Mouse (Mus musculus) hindbrain, embryonic 11.5 days (tissue): ENCODE measurements around the gene Jag2. TPM values are rescaled to one million over a fixed set of nuclear protein-coding genes. Genes with fewer than 3 reads are reported as not detected.

Experiments
- ATAC-seq: fragments of 200-750 bp; cut with Nextera tagmentation; 2 replicates; pipeline ENCODE4 v1.8.0; 2017; ENCODE audit warnings: mild to moderate bottlenecking, moderate TSS enrichment, moderate library complexity; ENCODE audit not compliant: low FRiP score
- DNase-seq: peaks from one replicate; pipeline ENCODE4 v3.0.0-alpha.2; 2015; ENCODE audit warnings: low spot score
- H3K27ac ChIP-seq: fragments of 300-500 bp; sonication (generic); 2 replicates; pipeline ENCODE4 v1.5.1; 2014; ENCODE audit warnings: mild to moderate bottlenecking, low read depth, low read length
- H3K27me3 ChIP-seq: fragments of 300-500 bp; sonication (generic); 2 replicates; pipeline ENCODE4 v1.6.1; 2014; ENCODE audit warnings: mild to moderate bottlenecking, low read length, moderate library complexity, mixed read lengths; ENCODE audit not compliant: control insufficient read depth, insufficient read depth
- H3K36me3 ChIP-seq: fragments of 300-500 bp; sonication (generic); 2 replicates; pipeline ENCODE4 v1.6.1; 2014; ENCODE audit warnings: mild to moderate bottlenecking, low read length, moderate library complexity, mixed read lengths; ENCODE audit not compliant: control insufficient read depth, insufficient read depth
- H3K4me1 ChIP-seq: fragments of 300-500 bp; sonication (generic); replicated peaks from 2 replicates; pipeline ENCODE4 v1.6.1; 2014; ENCODE audit warnings: low read length, mixed read lengths; ENCODE audit not compliant: control insufficient read depth, insufficient read depth
- H3K4me2 ChIP-seq: fragments of 300-500 bp; sonication (generic); replicated peaks from 2 replicates; pipeline ENCODE4 v1.6.1; 2014; ENCODE audit warnings: mild to moderate bottlenecking, low read depth, low read length
- H3K4me3 ChIP-seq: fragments of 300-500 bp; sonication (generic); 2 replicates; pipeline ENCODE4 v1.5.1; 2014; ENCODE audit warnings: low read depth, low read length
- H3K9ac ChIP-seq: fragments of 300-500 bp; sonication (generic); 2 replicates; pipeline ENCODE4 v1.6.1; 2014; ENCODE audit warnings: low read depth, low read length
- H3K9me3 ChIP-seq: fragments of 300-500 bp; sonication (generic); 2 replicates; pipeline ENCODE4 v1.6.1; 2016; ENCODE audit warnings: low read length; ENCODE audit not compliant: control insufficient read depth
- WGBS: fragments of 180-500 bp; shearing (Covaris S2); extraction: QIAGEN DNeasy Blood & Tissue Kit; methylation state at CpG from one replicate; pipeline ENCODE4 v1.1.7; 2014; 5-methylcytosine and 5-hydroxymethylcytosine counted together
- polyA plus RNA-seq: library from polyadenylated mRNA; unstranded; fragments of >200 nt; fragmentation: Nextera tagmentation; extraction: Ambion mirVana; gene quantifications from 2 replicates; pipeline ENCODE4 v1.2.1, GENCODE M21; 2014

Gene Jag2
- polyA plus RNA-seq, 1 experiment from 2014 or later, result 4.7 TPM

GRCm38 (mm10) chr12:112900641-112901040 is 28.9 kb downstream of the Jag2 start:
- H3K4me1 ChIP-seq, result 0 out of 2 replicates have a peak, but pooled peaks cover 2% of the 10 kb centered on the region
- WGBS, result 85% methylated on average over 9 of the region's 9 CpGs
- H3K27me3 ChIP-seq, result no peaks in the 10 kb centered on the region
- ATAC-seq, result no peak
- H3K9ac ChIP-seq, result no peak overlapping the region
- H3K4me2 ChIP-seq, result no peak overlapping the region
- H3K9me3 ChIP-seq, result no peaks in the 10 kb centered on the region
- no peaks in the 10 kb centered on the region for H3K36me3 ChIP-seq
- H3K4me3 ChIP-seq, result no peak overlapping the region
- no peak overlapping the region for H3K27ac ChIP-seq
- DNase-seq, result no peak

- H3K27me3 ChIP-seq, result no peaks in the 10 kb centered on the region
- no peaks in the 10 kb centered on the region for H3K36me3 ChIP-seq
- ATAC-seq, result no peak
- 0 out of 2 replicates have a peak, but pooled peaks cover 2% of the 10 kb centered on the region for H3K4me1 ChIP-seq
- WGBS, result 66% methylated on average over 4 of the region's 4 CpGs
- no peak overlapping the region for H3K4me3 ChIP-seq
- H3K27ac ChIP-seq, result no peak overlapping the region
- no peak overlapping the region for H3K9ac ChIP-seq
- no peak overlapping the region for H3K4me2 ChIP-seq
- H3K9me3 ChIP-seq, result no peaks in the 10 kb centered on the region
- no peak for DNase-seq
These were observed 30.6 kb downstream of the Jag2 start for GRCm38 (mm10) chr12:112898960-112899359.

GRCm38 (mm10) chr12:112898351-112898750 is 31.2 kb downstream of the Jag2 start:
- Histone ChIP-seq H3K9me3 (no peaks in the 10 kb centered on the region), H3K27me3 (no peaks in the 10 kb centered on the region), H3K4me2 (no peak overlapping the region), H3K4me1 (0 out of 2 replicates have a peak, but pooled peaks cover 2% of the 10 kb centered on the region), H3K4me3 (no peak overlapping the region), H3K9ac (no peak overlapping the region), H3K27ac (peak overlapping the region; percentile 2; the same call in 1 of the 2 replicates), H3K36me3 (no peaks in the 10 kb centered on the region)
- ATAC-seq (no peak), DNase-seq (no peak)
- WGBS, result 67% methylated on average over 12 of the region's 12 CpGs

GRCm38 (mm10) chr12:112897522-112898212 is 31.9 kb downstream of the Jag2 start:
- Histone ChIP-seq H3K4me2 (0 out of 2 replicates have a peak overlapping the region, but pooled peaks have one; percentile 9), H3K4me3 (no peak overlapping the region), H3K4me1 (0 out of 2 replicates have a peak, but pooled peaks cover 2% of the 10 kb centered on the region), H3K27me3 (no peaks in the 10 kb centered on the region), H3K27ac (peak overlapping the region; percentile 11; the same call in 1 of the 2 replicates), H3K36me3 (no peaks in the 10 kb centered on the region), H3K9ac (no peak overlapping the region), H3K9me3 (no peaks in the 10 kb centered on the region)
- WGBS, result 40% methylated on average over 16 of the region's 16 CpGs
- DNase-seq (peak; percentile 60), ATAC-seq (peak; percentile 83)

- no peak overlapping the region for H3K9ac ChIP-seq
- no peaks in the 10 kb centered on the region for H3K27me3 ChIP-seq
- no peak overlapping the region for H3K4me2 ChIP-seq
- no peak overlapping the region for H3K27ac ChIP-seq
- 71% methylated on average over 4 of the region's 4 CpGs for WGBS
- H3K4me1 ChIP-seq, result 0 out of 2 replicates have a peak, but pooled peaks cover 2% of the 10 kb centered on the region
- no peak for DNase-seq
- ATAC-seq, result no peak
- no peaks in the 10 kb centered on the region for H3K9me3 ChIP-seq
- no peaks in the 10 kb centered on the region for H3K36me3 ChIP-seq
- H3K4me3 ChIP-seq, result no peak overlapping the region
These were observed 34.6 kb downstream of the Jag2 start for GRCm38 (mm10) chr12:112894969-112895368.

- H3K27ac ChIP-seq, result no peak overlapping the region
- WGBS, result 78% methylated on average over 11 of the region's 11 CpGs
These were observed 35.2 kb downstream of the Jag2 start for GRCm38 (mm10) chr12:112894303-112894884.

GRCm38 (mm10) chr12:112885465-112885864 is 44.1 kb downstream of the Jag2 start:
- no peaks in the 10 kb centered on the region for H3K4me1 ChIP-seq
- DNase-seq, result no peak
- no peaks in the 10 kb centered on the region for H3K36me3 ChIP-seq
- H3K9me3 ChIP-seq, result no peaks in the 10 kb centered on the region
- H3K27me3 ChIP-seq, result no peaks in the 10 kb centered on the region
- 63% methylated on average over 7 of the region's 7 CpGs for whole genome bisulfite sequencing
- H3K4me3 ChIP-seq, result no peak overlapping the region
- H3K9ac ChIP-seq, result no peak overlapping the region
- H3K4me2 ChIP-seq, result no peak overlapping the region
- H3K27ac ChIP-seq, result no peak overlapping the region
- ATAC-seq, result no peak

More at GRCm38 (mm10) chr12:112894303-112894884, 35.2 kb downstream of the Jag2 start:
- H3K9me3 ChIP-seq, result no peaks in the 10 kb centered on the region
- no peak overlapping the region for H3K4me2 ChIP-seq
- no peaks in the 10 kb centered on the region for H3K36me3 ChIP-seq
- 0 out of 2 replicates have a peak, but pooled peaks cover 2% of the 10 kb centered on the region for H3K4me1 ChIP-seq
- H3K9ac ChIP-seq, result no peak overlapping the region
- no peak overlapping the region for H3K4me3 ChIP-seq
- no peak for DNase-seq
- no peaks in the 10 kb centered on the region for H3K27me3 ChIP-seq
- ATAC-seq, result no peak

GRCm38 (mm10) chr12:112881301-112881815 is 48.2 kb downstream of the Jag2 start:
- Histone ChIP-seq H3K4me1 (peaks cover 3% of the 10 kb centered on the region), H3K4me3 (no peak overlapping the region), H3K9ac (no peak overlapping the region), H3K4me2 (no peak overlapping the region), H3K27me3 (peaks cover 27% of the 10 kb centered on the region), H3K9me3 (no peaks in the 10 kb centered on the region), H3K36me3 (no peaks in the 10 kb centered on the region), H3K27ac (no peak overlapping the region)
- ATAC-seq (no peak), DNase-seq (no peak)
- WGBS, result 78% methylated on average over 6 of the region's 6 CpGs
